Mouse (Mus musculus) ES-Bruce4 (cell line): ENCODE results near the gene Rgs3. TPM values are rescaled to one million over a fixed set of nuclear protein-coding genes. Genes with fewer than 3 reads are reported as not detected.

Experiments
- H3K27ac ChIP-seq: 2 replicates; pipeline ENCODE4 v1.5.1; 2012; ENCODE audit warnings: low read length, inconsistent platforms; ENCODE audit not compliant: insufficient read depth
- H3K27me3 ChIP-seq: 2 replicates; pipeline ENCODE4 v1.6.1; 2012; ENCODE audit warnings: mild to moderate bottlenecking, low read length, inconsistent platforms; ENCODE audit not compliant: control insufficient read depth, poor library complexity, insufficient read depth, severe bottlenecking
- H3K36me3 ChIP-seq: 2 replicates; pipeline ENCODE4 v1.6.1; 2012; ENCODE audit warnings: inconsistent platforms, mild to moderate bottlenecking, low read length, moderate library complexity; ENCODE audit not compliant: control insufficient read depth, poor library complexity, insufficient read depth, severe bottlenecking
- H3K4me1 ChIP-seq: one replicate; pipeline ENCODE4 v1.8.1; 2011; ENCODE audit warnings: low read length; ENCODE audit not compliant: control insufficient read depth, insufficient read depth
- H3K4me3 ChIP-seq: 2 replicates; pipeline ENCODE4 v1.5.1; 2011; ENCODE audit warnings: low read depth, mild to moderate bottlenecking, low read length
- H3K9ac ChIP-seq: 2 replicates; pipeline ENCODE4 v1.6.1; 2012; ENCODE audit warnings: low read depth, mild to moderate bottlenecking, inconsistent platforms; ENCODE audit not compliant: poor library complexity, severe bottlenecking
- H3K9me3 ChIP-seq: replicated peaks from 2 replicates; pipeline ENCODE4 v1.6.1; 2012; ENCODE audit warnings: mild to moderate bottlenecking, low read length, inconsistent platforms; ENCODE audit not compliant: control insufficient read depth, poor library complexity, insufficient read depth, severe bottlenecking
- CTCF ChIP-seq: IDR thresholded peaks from one replicate; pipeline ENCODE4 v1.8.1; 2011; ENCODE audit warnings: low read depth, low read length
- EP300 ChIP-seq: IDR thresholded peaks from 2 replicates; pipeline ENCODE4 v1.6.1; 2011; ENCODE audit warnings: low read depth, low read length; ENCODE audit not compliant: insufficient read depth
- POLR2A ChIP-seq: IDR thresholded peaks from one replicate; pipeline ENCODE4 v1.8.1; 2011; ENCODE audit warnings: low read length; ENCODE audit not compliant: insufficient read depth
- polyA plus RNA-seq: library from polyadenylated mRNA; stranded (reverse); fragments of >200 nt; gene quantifications from 2 replicates; pipeline ENCODE4 v1.2.4, GENCODE M21; 2011; ENCODE audit warnings: low read depth; ENCODE audit not compliant: missing spikeins, insufficient read depth, insufficient read length

Gene Rgs3
- polyA plus RNA-seq, 1 experiment, result 15.3 TPM

GRCm38 (mm10) chr4:62560963-62561629, 1.4 kb downstream of the Rgs3 start:
- H3K4me3 ChIP-seq, result no peak overlapping the region
- TF ChIP-seq CTCF, result no peak
- TF ChIP-seq POLR2A, result no peak
- no peak for TF ChIP-seq EP300
- no peak overlapping the region for H3K27ac ChIP-seq
- H3K4me1 ChIP-seq, result no peaks in the 10 kb centered on the region
- no peaks in the 10 kb centered on the region for H3K9me3 ChIP-seq
- no peaks in the 10 kb centered on the region; the same call in 1 of the 2 replicates for H3K27me3 ChIP-seq
- H3K36me3 ChIP-seq, result no peaks in the 10 kb centered on the region
- no peak overlapping the region for H3K9ac ChIP-seq

DNA sequence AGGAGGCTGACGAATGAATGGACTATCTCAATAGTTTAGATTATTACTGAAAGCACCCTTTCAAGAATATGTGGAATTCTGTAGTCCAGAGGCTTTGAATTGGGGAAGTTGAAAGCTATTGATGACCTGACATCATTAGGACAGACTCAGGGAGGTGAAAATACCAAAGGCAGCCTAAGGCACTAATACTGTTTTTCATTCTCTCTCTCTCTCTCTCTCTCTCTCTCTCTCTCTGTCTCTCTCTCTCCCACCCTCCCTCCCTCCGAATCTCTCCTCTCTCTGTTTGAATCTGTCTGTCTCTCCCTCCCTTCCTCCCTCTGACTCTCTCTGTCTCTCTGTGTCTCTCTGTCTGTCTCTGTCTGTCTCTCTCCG, 2.0 kb downstream of the Rgs3 start:
- Histone ChIP-seq H3K4me3 (no peak overlapping the region), H3K9ac (no peak overlapping the region), H3K9me3 (no peaks in the 10 kb centered on the region), H3K27ac (no peak overlapping the region), H3K27me3 (no peaks in the 10 kb centered on the region; the same call in 1 of the 2 replicates), H3K36me3 (no peaks in the 10 kb centered on the region), H3K4me1 (no peaks in the 10 kb centered on the region)
- TF ChIP-seq EP300 (no peak), POLR2A (no peak), CTCF (no peak)

- Histone ChIP-seq H3K9me3 (no peaks in the 10 kb centered on the region), H3K27ac (no peak overlapping the region), H3K4me1 (no peaks in the 10 kb centered on the region), H3K9ac (no peak overlapping the region), H3K27me3 (no peaks in the 10 kb centered on the region; the same call in 1 of the 2 replicates), H3K4me3 (no peak overlapping the region), H3K36me3 (no peaks in the 10 kb centered on the region)
- no peak for TF ChIP-seq CTCF
- TF ChIP-seq POLR2A, result no peak
- no peak for TF ChIP-seq EP300
These were observed 2.4 kb downstream of the Rgs3 start for GRCm38 (mm10) chr4:62562006-62562405.

DNA sequence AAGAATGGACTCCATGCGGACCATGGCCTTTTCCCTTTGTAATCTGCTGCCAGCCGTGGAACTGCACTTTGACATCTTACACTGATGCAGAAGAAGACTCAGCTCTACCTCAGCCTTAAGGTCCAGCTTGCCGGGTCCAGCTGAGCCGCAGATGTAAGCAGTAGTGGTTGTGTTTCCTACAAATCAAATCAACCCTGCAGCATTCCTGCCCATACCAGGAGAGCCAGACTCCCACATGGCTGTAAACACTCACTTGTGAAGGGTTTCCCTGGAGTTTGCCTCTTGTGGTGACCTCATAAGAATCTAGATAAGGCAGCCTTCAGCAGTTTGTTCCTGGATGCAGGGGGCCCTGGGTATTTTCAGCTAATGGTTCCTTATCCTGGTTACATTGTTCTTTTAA, 6.9 kb downstream of the Rgs3 start:
- no peak overlapping the region for H3K4me3 ChIP-seq
- no peak overlapping the region for H3K27ac ChIP-seq
- H3K36me3 ChIP-seq, result no peaks in the 10 kb centered on the region
- TF ChIP-seq POLR2A (no peak), EP300 (no peak), CTCF (no peak)
- H3K9me3 ChIP-seq, result no peaks in the 10 kb centered on the region
- H3K9ac ChIP-seq, result no peak overlapping the region
- no peaks in the 10 kb centered on the region for H3K27me3 ChIP-seq
- no peaks in the 10 kb centered on the region for H3K4me1 ChIP-seq

GRCm38 (mm10) chr4:62567696-62568095, 8.0 kb downstream of the Rgs3 start:
- H3K36me3 ChIP-seq, result no peaks in the 10 kb centered on the region
- H3K9ac ChIP-seq, result no peak overlapping the region
- H3K27me3 ChIP-seq, result no peaks in the 10 kb centered on the region
- H3K4me3 ChIP-seq, result no peak overlapping the region
- no peak for TF ChIP-seq CTCF
- TF ChIP-seq POLR2A, result no peak
- no peak for TF ChIP-seq EP300
- no peak overlapping the region for H3K27ac ChIP-seq
- H3K9me3 ChIP-seq, result no peaks in the 10 kb centered on the region
- no peaks in the 10 kb centered on the region for H3K4me1 ChIP-seq

- TF ChIP-seq CTCF (no peak), EP300 (no peak), POLR2A (no peak)
- H3K36me3 ChIP-seq, result no peaks in the 10 kb centered on the region
- no peak overlapping the region for H3K27ac ChIP-seq
- H3K4me1 ChIP-seq, result no peaks in the 10 kb centered on the region
- H3K4me3 ChIP-seq, result no peak overlapping the region
- no peak overlapping the region for H3K9ac ChIP-seq
- peaks cover 4% of the 10 kb centered on the region for H3K9me3 ChIP-seq
- no peaks in the 10 kb centered on the region for H3K27me3 ChIP-seq
These were observed 8.7 kb downstream of the Rgs3 start for GRCm38 (mm10) chr4:62568359-62568758.
